Mouse (Mus musculus): ENCODE data around the gene Adcy5. TPM values are rescaled to one million over a fixed set of nuclear protein-coding genes. Genes with fewer than 3 reads are reported as not detected.
A peak's percentile ranks its signal among the peaks of the same experiment; 100 is the strongest.

The Adcy5 gene
- polyA plus RNA-seq (2012; rRNA removed), result 4.8 and 6.8 TPM in 2 replicates

DNA sequence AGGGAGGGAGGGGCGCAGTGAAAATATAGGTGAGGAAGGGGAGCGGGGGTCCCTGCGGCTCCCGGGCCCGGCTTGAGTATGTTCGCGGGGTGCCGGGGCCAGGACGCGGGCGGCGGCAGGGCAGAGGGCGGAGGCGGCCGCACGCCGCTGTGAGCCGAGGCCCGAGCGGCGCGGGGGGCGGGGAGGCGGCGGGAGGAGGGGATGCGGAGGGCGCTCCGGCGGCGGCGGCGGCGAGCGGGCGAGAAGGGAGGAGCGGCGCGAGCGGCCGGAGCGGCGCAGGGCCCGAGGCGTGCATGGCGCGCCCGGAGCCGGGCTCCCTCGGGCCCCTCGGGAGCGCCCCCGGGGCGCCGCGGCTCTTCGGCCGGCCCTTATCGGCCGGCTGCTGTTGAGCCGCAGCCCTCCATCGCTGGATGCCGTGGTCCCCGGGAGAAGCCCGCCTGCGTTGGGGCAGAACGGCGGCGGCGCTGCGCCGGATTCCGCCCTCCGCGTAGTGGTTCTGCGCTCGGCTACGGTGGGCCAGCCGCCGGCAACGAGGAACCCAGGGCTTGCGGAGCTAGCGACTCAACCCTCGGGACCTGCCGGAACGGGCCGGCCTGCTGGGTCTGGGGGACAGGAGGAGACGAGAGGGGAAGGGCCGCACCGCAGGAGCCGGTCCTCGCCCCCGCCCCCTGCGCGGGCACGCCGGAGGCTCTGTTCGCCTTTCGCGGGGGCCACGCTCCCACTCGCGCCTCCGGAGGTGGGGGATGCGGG, at the start of gene Adcy5:
TSS of gene Adcy5 (plus strand) at position 237 of the 750 bp plus-strand sequence.
- DNase-seq, result no peak
- peaks cover 14% of the 10 kb centered on the region; the same call in 1 of the 2 replicates for H3K27me3 ChIP-seq (ENCODE audit: control insufficient read depth, insufficient read depth, low read length)
- H3K36me3 ChIP-seq (ENCODE audit: control insufficient read depth, insufficient read depth, low read length), result no peaks in the 10 kb centered on the region
- TF ChIP-seq CTCF (IDR thresholded peaks at IDR 0.05; ENCODE audit: borderline replicate concordance, control insufficient read depth, extremely low read depth, insufficient read depth, low read length, poor library complexity), result no peak
- TF ChIP-seq POLR2A (IDR thresholded peaks at IDR 0.05; ENCODE audit: control insufficient read depth, extremely low read depth, insufficient read depth, low read length, poor library complexity), result no peak
- no peak within 1 kb of the TSS for H3K27ac ChIP-seq (ENCODE audit: control insufficient read depth, insufficient read depth, low read length)
- H3K4me1 ChIP-seq (replicated peaks; ENCODE audit: control insufficient read depth, insufficient read depth, low read length), result peaks cover 8% of the 10 kb centered on the region; the same call in 1 of the 2 replicates
- WGBS, result 3% methylated on average over 97 of the region's 104 CpGs
- H3K4me3 ChIP-seq (ENCODE audit: control insufficient read depth, insufficient read depth, low read length), result peak within 1 kb of the TSS; percentile 24

- no peak for DNase-seq
- WGBS, result 96% methylated on average over 6 of the region's 6 CpGs
- Histone ChIP-seq H3K4me1 (replicated peaks; ENCODE audit: control insufficient read depth, insufficient read depth, low read length) (no peaks in the 10 kb centered on the region), H3K36me3 (ENCODE audit: control insufficient read depth, insufficient read depth, low read length) (no peaks in the 10 kb centered on the region), H3K27me3 (ENCODE audit: control insufficient read depth, insufficient read depth, low read length) (no peaks in the 10 kb centered on the region), H3K4me3 (ENCODE audit: control insufficient read depth, insufficient read depth, low read length) (no peak overlapping the region), H3K27ac (ENCODE audit: control insufficient read depth, insufficient read depth, low read length) (no peak overlapping the region)
- TF ChIP-seq CTCF (IDR thresholded peaks at IDR 0.05; ENCODE audit: borderline replicate concordance, control insufficient read depth, extremely low read depth, insufficient read depth, low read length, poor library complexity) (no peak), POLR2A (IDR thresholded peaks at IDR 0.05; ENCODE audit: control insufficient read depth, extremely low read depth, insufficient read depth, low read length, poor library complexity) (no peak)
Measured at GRCm38 (mm10) chr16:35107985-35108384, 46.7 kb upstream of the Adcy5 start.

- TF ChIP-seq CTCF (IDR thresholded peaks at IDR 0.05; ENCODE audit: borderline replicate concordance, control insufficient read depth, extremely low read depth, insufficient read depth, low read length, poor library complexity) (no peak), POLR2A (IDR thresholded peaks at IDR 0.05; ENCODE audit: control insufficient read depth, extremely low read depth, insufficient read depth, low read length, poor library complexity) (no peak)
- 91% methylated on average over 8 of the region's 8 CpGs for WGBS
- Histone ChIP-seq H3K36me3 (ENCODE audit: control insufficient read depth, insufficient read depth, low read length) (no peaks in the 10 kb centered on the region), H3K4me1 (replicated peaks; ENCODE audit: control insufficient read depth, insufficient read depth, low read length) (no peaks in the 10 kb centered on the region), H3K27ac (ENCODE audit: control insufficient read depth, insufficient read depth, low read length) (no peak overlapping the region), H3K4me3 (ENCODE audit: control insufficient read depth, insufficient read depth, low read length) (no peak overlapping the region), H3K27me3 (ENCODE audit: control insufficient read depth, insufficient read depth, low read length) (no peaks in the 10 kb centered on the region)
- no peak for DNase-seq
Measured at GRCm38 (mm10) chr16:35109156-35109555, 45.5 kb upstream of the Adcy5 start.

- no peaks in the 10 kb centered on the region for H3K4me1 ChIP-seq (replicated peaks; ENCODE audit: control insufficient read depth, insufficient read depth, low read length)
- H3K4me3 ChIP-seq (ENCODE audit: control insufficient read depth, insufficient read depth, low read length), result no peak overlapping the region
- 90% methylated on average over 7 of the region's 7 CpGs for WGBS
- DNase-seq, result no peak
- TF ChIP-seq CTCF (IDR thresholded peaks at IDR 0.05; ENCODE audit: borderline replicate concordance, control insufficient read depth, extremely low read depth, insufficient read depth, low read length, poor library complexity) (no peak), POLR2A (IDR thresholded peaks at IDR 0.05; ENCODE audit: control insufficient read depth, extremely low read depth, insufficient read depth, low read length, poor library complexity) (no peak)
- no peaks in the 10 kb centered on the region for H3K36me3 ChIP-seq (ENCODE audit: control insufficient read depth, insufficient read depth, low read length)
- no peaks in the 10 kb centered on the region for H3K27me3 ChIP-seq (ENCODE audit: control insufficient read depth, insufficient read depth, low read length)
- H3K27ac ChIP-seq (ENCODE audit: control insufficient read depth, insufficient read depth, low read length), result no peak overlapping the region
Measured at GRCm38 (mm10) chr16:35109656-35110291, 44.9 kb upstream of the Adcy5 start.

DNA sequence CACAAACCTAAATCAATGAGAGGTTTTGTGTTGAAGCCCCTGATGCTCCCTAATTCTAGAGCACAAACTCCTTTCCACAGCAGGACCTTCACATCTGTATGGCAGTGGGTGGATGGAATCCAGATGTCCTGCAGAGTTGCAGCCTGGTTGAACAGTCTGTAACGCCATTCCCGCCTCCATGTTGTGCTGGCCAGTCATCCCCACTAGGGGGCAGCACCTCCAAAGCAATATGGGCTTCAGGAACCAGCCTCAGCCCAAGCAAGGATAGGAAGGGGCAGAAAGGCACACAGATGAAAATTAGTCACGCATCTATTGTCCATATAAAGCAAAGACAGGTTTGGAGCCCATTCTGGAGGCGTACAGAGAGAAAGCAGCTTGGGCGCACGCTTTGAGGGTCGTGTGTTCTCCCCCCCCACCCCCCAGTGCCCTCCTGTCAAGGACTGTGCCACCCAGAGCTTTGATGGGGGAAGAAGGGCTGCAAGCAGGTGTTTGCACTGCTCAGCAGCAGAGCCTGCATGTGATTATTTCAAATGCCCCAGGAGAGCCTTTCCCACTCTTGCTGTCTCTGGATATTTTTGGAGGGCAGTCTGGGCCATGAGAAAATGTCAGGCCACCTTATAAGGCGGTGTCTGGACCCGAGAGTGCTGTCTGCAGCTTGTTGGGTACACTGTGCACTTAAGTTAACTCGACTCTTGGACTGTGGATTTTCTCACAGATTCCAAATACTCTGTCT, 44.1 kb upstream of the Adcy5 start:
- Histone ChIP-seq H3K27me3 (ENCODE audit: control insufficient read depth, insufficient read depth, low read length) (no peaks in the 10 kb centered on the region), H3K27ac (ENCODE audit: control insufficient read depth, insufficient read depth, low read length) (no peak overlapping the region), H3K4me1 (replicated peaks; ENCODE audit: control insufficient read depth, insufficient read depth, low read length) (no peaks in the 10 kb centered on the region), H3K36me3 (ENCODE audit: control insufficient read depth, insufficient read depth, low read length) (no peaks in the 10 kb centered on the region), H3K4me3 (ENCODE audit: control insufficient read depth, insufficient read depth, low read length) (no peak overlapping the region)
- peak; percentile 64 for DNase-seq
- TF ChIP-seq POLR2A (IDR thresholded peaks at IDR 0.05; ENCODE audit: control insufficient read depth, extremely low read depth, insufficient read depth, low read length, poor library complexity) (no peak), CTCF (IDR thresholded peaks at IDR 0.05; ENCODE audit: borderline replicate concordance, control insufficient read depth, extremely low read depth, insufficient read depth, low read length, poor library complexity) (peak; percentile 91)
- WGBS, result 47% methylated on average over 10 of the region's 10 CpGs

GRCm38 (mm10) chr16:35111143-35111620, 43.5 kb upstream of the Adcy5 start:
- Histone ChIP-seq H3K4me1 (replicated peaks; ENCODE audit: control insufficient read depth, insufficient read depth, low read length) (no peaks in the 10 kb centered on the region), H3K27me3 (ENCODE audit: control insufficient read depth, insufficient read depth, low read length) (no peaks in the 10 kb centered on the region), H3K4me3 (ENCODE audit: control insufficient read depth, insufficient read depth, low read length) (no peak overlapping the region), H3K27ac (ENCODE audit: control insufficient read depth, insufficient read depth, low read length) (no peak overlapping the region), H3K36me3 (ENCODE audit: control insufficient read depth, insufficient read depth, low read length) (no peaks in the 10 kb centered on the region)
- WGBS, result 74% methylated on average over 8 of the region's 8 CpGs
- no peak for DNase-seq
- TF ChIP-seq CTCF (IDR thresholded peaks at IDR 0.05; ENCODE audit: borderline replicate concordance, control insufficient read depth, extremely low read depth, insufficient read depth, low read length, poor library complexity), result no peak
- no peak for TF ChIP-seq POLR2A (IDR thresholded peaks at IDR 0.05; ENCODE audit: control insufficient read depth, extremely low read depth, insufficient read depth, low read length, poor library complexity)

Measured in thymus, adult 2 months (tissue).